Mouse (Mus musculus) adrenal gland, adult 2 months (tissue): ENCODE data around the gene Tnks2. TPM values are rescaled to one million over a fixed set of nuclear protein-coding genes. Genes with fewer than 3 reads are reported as not detected.
"Not testable (repeated sequence)": the region's sequence is repeated elsewhere in the genome, so short reads cannot be mapped to it uniquely, and the experiment has no call there.

ENCODE experiments used
- DNase-seq: peaks from one replicate; pipeline ENCODE4 v3.0.0; 2021
- polyA plus RNA-seq: library from polyadenylated mRNA; depleted of rRNA; stranded (reverse); fragments of >200 nt; gene quantifications from 2 replicates; pipeline ENCODE4 v1.2.3, GENCODE M21; 2012
- total RNA-seq, 2 experiments: library from RNA; stranded (reverse); gene quantifications; 2 replicates each; pipeline ENCODE4 v1.2.3; 2021

Tnks2 gene
- total and polyA plus RNA-seq, 3 experiments, result 17.4 to 99.1 (median 86.4) TPM

- no peak for DNase-seq
Measured at GRCm38 (mm10) chr19:36822701-36823100, 11.3 kb upstream of the Tnks2 start.

DNA sequence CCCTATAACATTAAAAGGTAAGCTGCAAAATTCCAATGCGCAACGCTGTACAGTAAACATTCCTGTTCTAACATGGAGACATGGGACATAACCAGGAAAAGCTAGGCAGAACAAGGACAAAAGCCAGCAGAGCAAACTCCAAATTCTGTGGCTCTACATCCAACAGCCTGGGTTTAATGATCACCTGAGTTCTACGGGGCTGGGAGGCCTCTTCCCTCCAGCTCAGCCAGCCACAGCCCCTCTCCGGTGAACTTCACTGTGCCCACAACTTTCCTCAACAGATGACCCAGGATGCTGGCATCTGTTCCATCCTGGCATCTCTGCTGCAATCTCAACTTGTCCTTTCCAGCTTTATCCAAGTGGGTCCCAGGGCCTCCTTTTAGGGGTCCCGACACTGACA is 6.4 kb upstream of the Tnks2 start:
- DNase-seq, result no peak

- no peak for DNase-seq
Measured at GRCm38 (mm10) chr19:36828322-36828721, 5.7 kb upstream of the Tnks2 start.

DNA sequence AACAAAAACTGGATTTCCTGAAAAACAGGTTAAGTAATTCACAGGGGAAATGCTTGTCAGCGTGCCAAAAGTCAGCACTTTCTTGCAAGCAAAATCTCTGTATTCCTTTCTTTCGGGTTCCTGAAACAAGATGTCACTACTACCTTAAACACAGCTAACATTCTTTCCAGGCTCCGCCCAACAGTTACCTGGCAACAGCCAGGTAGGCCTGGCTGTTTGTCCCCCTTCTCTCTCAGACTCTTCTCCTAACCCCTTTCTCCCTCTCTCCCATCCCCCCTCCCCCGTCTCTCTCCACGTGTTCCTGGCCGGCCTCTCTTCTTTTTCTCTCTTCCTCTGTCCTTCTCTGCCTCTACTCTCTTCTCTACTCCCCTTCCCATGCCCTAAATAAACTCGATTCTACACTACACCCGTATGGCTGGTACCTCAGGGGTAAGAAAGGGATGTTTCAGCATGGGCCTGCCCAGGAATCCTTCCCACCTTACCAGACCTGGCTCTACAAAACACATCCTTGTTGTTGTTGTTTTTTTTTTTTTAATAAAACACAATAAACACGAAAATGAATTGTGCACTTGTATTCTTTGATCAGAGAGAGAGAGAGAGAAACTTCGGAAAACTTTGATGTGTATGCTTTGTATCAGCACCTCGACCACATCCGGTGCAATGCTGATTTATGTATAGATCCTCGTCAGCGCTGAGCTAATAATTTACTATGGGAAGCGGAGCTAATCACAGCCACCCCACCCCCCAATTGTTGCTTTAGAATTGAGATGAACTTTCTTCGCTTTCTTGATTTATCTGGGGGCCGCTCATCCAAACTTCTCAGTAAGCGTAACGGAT is 863 bp upstream of the Tnks2 start:
- peak; percentile 41 for DNase-seq

DNA sequence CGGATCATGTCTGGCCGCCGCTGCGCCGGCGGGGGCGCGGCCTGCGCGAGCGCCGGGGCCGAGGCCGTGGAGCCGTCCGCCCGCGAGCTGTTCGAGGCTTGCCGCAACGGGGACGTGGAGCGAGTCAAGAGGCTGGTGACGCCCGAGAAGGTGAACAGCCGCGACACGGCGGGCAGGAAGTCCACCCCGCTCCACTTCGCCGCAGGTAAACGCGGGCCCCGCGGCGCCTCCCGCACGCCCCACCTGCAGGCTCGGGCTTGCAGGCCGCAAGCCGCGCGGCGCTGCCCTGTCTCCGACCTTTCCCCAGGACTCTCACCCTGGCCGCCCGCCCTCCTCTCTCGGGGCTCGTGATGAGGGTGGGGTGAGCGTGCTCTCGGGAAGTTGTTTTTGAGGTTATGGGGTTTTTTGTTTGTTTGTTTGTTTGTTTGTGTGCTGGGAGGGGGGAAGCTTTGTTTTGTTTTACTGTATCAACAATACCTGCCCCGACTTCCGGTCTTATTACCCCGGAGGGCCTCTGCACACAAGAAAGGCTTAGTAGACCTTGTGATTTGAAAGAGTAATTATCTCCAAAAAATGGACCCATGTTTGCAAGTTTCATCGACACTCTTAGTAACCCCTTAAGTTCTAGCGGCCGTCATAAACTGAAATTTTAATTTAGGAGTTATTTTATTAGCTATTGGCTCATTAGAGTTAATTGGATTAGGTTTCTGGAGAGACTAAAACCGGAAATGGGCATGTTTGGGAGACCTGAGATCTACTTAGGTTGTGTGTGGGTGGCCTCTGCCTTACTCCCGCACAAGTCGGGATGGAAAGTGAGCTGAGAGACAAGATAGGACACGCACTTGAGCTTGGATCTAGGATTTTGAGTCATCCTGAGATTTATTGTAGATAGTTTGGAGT is 750 bp downstream of the Tnks2 start:
- peak; percentile 72 for DNase-seq

- no peak for DNase-seq
Measured at GRCm38 (mm10) chr19:36836035-36836434, 2.0 kb downstream of the Tnks2 start.

DNA sequence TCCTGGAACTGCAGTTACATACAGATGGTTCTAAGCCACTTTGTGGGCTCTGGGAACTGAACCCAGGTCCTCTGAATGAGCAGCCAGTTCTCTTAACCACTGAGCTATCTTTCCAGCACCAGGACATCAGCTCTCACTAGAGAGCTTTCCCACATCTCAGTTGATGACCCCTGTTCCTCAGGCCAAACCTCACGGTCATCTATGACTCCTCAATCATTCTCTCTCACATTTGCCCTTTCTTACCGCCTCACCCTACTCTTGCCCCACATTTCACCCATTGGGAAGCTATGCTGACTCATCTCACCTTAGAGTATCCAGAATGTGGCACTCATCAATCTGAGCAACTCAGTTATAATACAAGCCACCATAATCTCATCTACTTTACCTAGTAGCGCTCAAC is 6.3 kb downstream of the Tnks2 start:
- DNase-seq, result peak; percentile 53

DNA sequence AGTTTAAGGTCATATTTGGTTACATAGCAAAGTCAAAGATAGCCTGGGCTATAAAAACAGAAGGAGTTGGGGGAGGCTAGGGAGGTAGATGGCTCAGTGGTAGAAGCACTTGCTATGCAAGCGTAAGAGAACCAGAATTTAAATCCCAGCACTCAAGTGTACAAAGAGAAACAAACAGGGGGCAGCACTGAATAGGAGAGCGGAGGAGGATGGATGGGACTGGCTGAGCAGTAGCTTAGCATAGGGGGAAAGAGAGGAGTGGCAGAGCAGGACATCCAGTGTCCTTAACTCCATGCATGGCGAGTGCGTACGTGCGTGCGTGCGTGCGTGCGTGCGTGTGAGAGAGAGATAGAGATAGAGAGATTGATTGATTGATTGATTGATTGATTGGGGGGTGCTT is 9.8 kb downstream of the Tnks2 start:
- no peak for DNase-seq

DNA sequence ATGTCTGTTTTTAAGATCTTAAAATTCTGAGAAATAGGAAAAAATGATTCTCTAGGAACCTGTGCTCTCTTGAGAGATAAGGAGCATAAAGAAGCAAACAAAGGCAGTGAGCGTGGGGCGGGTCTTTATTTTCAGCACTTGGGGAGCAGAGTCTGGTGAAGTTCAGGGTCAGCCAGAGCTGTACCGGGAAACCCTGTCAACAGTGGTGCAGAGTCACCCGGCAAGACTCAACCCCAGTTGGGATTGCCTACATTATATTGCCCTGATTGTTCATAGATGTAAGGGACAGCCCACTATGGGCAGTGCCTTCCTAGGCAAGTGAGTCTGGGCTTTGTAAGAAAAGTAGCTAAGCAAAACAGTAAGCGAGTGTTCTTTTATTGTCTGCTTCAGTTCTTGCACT is 11.9 kb downstream of the Tnks2 start:
- peak; percentile 76 for DNase-seq

GRCm38 (mm10) chr19:36853831-36854230 is 19.8 kb downstream of the Tnks2 start:
- no peak for DNase-seq

DNA sequence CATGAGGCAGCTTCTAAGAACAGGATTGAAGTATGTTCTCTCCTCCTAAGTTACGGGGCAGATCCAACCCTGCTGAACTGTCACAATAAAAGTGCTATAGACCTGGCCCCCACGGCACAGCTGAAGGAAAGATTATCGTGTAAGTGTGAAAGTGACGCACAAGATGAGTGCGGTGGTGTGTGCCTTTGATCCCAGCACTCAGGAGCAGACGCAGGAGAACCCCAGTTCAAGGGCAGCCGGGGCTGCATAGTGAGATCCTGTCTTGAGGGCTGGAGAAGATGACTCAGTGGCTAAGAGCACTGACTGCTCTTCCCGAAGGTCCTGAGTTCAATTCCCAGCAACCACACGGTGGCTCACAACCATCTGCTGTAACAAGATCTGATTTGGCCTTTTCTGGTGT is 23.8 kb downstream of the Tnks2 start:
- peak; percentile 71 for DNase-seq

GRCm38 (mm10) chr19:36860393-36860792 is 26.4 kb downstream of the Tnks2 start:
- DNase-seq, result peak; percentile 58

- DNase-seq, result no peak
Measured at GRCm38 (mm10) chr19:36865905-36866304, 31.9 kb downstream of the Tnks2 start.

GRCm38 (mm10) chr19:36867416-36867815 is 33.4 kb downstream of the Tnks2 start:
- DNase-seq, result no peak

DNA sequence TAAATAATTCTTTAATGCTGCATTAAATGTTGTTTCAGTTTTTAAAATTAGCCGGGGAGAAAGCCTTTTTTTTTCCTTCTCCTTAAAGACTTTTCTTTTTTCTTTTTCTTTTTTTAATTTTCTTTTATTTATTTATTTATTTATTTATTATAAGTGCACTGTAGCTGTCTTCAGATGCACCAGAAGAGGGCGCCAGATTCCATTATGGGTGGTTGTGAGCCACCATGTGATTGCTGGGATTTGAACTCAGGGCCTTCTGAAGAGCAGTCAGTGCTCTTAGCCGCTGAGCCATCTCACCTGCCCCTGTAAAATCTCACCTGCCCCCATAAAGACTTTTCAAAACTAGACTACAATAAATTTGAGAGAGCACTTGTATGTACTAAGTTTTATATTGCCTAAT is 34.6 kb downstream of the Tnks2 start:
- not testable (repeated sequence) for DNase-seq

- DNase-seq, result no peak
Measured at GRCm38 (mm10) chr19:36874651-36875050, 40.6 kb downstream of the Tnks2 start.

- DNase-seq, result no peak
Measured at GRCm38 (mm10) chr19:36877329-36877728, 43.3 kb downstream of the Tnks2 start.

GRCm38 (mm10) chr19:36878743-36879495 is 44.9 kb downstream of the Tnks2 start:
- DNase-seq, result no peak

GRCm38 (mm10) chr19:36883119-36883518 is 49.1 kb downstream of the Tnks2 start:
- no peak for DNase-seq

DNA sequence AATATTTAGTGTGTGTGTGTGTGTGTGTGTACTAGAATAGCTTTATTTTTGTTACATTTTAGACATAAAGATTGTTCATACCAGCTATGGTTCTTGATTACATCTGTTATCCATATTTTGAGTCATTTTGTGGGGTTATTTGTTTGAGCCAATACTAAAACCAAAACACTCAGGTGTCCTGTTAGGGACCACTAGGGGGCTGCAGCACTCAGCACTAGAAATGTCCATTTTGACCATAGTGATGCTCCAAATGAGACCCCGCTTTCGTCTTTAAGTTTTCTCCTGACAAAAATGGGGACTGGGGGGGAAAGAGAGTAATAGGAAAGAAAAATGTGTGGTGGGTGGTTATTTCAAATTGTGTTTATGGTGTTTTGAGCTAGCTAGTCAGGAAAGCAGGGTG is 52.3 kb downstream of the Tnks2 start:
- no peak for DNase-seq

GRCm38 (mm10) chr19:36887706-36888105 is 53.7 kb downstream of the Tnks2 start:
- no peak for DNase-seq

DNA sequence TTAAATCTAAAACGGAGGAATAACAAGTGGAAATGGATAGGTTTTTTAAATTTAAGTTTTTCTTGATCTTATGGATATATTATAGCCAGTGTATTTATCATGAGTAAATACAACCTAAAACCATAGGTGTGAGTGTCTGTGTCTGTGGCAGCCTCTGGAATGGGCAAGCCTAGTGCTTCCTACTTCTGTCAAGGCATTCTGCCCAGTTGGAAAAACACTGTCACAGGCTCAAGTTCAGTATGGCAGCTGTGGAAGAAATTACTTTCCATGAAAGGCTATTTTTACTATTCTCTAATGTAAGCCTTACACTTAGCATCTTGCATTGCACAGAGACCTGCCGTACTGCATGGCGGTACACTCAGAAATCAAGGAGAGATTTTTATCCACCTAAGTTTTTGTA is 57.7 kb downstream of the Tnks2 start:
- DNase-seq, result no peak
